In genomic region chr13:21275815-21276550, GRCm38 (mm10) we compare ENCODE assay signal across 8 mouse cellular contexts. TPM values are rescaled to one million over a fixed set of nuclear protein-coding genes. Genes with fewer than 3 reads are reported as not detected.
A peak's percentile ranks its signal among the peaks of the same experiment; 100 is the strongest.
DNase-seq lines count a peak whose midpoint lies in the region; ATAC-seq and TF ChIP-seq lines count a peak whose summit lies in the region.

No protein-coding gene starts in this region.

- H3K27me3 ChIP-seq in forebrain, embryonic 11.5 days (ENCODE audit: control insufficient read depth, insufficient read depth, low read length) = no peaks in the 10 kb centered on the region; the same call in 1 of the 2 replicates

- no peak for TF ChIP-seq POLR2A in lung, adult 2 months (IDR thresholded peaks at IDR 0.05; ENCODE audit: borderline replicate concordance, extremely low read depth, low read depth, low read length)
- no peak for TF ChIP-seq POLR2A in olfactory bulb, adult 2 months (IDR thresholded peaks at IDR 0.05; ENCODE audit: insufficient read depth, low read depth, low read length)

- peak; percentile 85 for ATAC-seq in forebrain, embryonic 11.5 days (replicated peaks; ENCODE audit: low FRiP score)
- ATAC-seq in activated CD4-positive, CD25-positive, alpha-beta regulatory T cell, adult 4 months = no peak

- no peak for TF ChIP-seq CTCF in layer of hippocampus, adult 2 months (conservative IDR thresholded peaks at IDR 0.05)
- no peak for TF ChIP-seq CTCF in lung, adult 2 months (IDR thresholded peaks at IDR 0.05; ENCODE audit: insufficient read depth, low read length)
- TF ChIP-seq CTCF in olfactory bulb, adult 2 months (IDR thresholded peaks at IDR 0.05; ENCODE audit: insufficient read depth, low read depth, low read length) = no peak

- intact Hi-C loops in heart, postnatal 36 days (cut with DNase I) = loop anchor here (5.0 kb wide), 2 partner anchors 54 to 104 kb away; no protein-coding TSS in a partner anchor

- peak; percentile 84 for DNase-seq in MN1 (ENCODE audit: low spot score)
- DNase-seq in forebrain, embryonic 11.5 days (ENCODE audit: low spot score) = peak; percentile 88
- peak; percentile 72 to 74 for DNase-seq in heart, postnatal 36 days
- DNase-seq in layer of hippocampus, adult 2 months (ENCODE audit: low spot score in 2 of 2) = peak; percentile 90 to 91
- peak; percentile 19 for DNase-seq in lung, adult 2 months

- H3K4me3 ChIP-seq in brown adipose tissue, adult 24 weeks (ENCODE audit: insufficient read depth, low read depth, low read length) = peak overlapping the region; percentile 47
- H3K4me3 ChIP-seq in forebrain, embryonic 11.5 days (ENCODE audit: low read depth, low read length) = peak overlapping the region; percentile 61
- peak overlapping the region; percentile 86 for H3K4me3 ChIP-seq in layer of hippocampus, adult 2 months
- peak overlapping the region; percentile 65 for H3K4me3 ChIP-seq in lung, adult 2 months (replicated peaks; ENCODE audit: extremely low read depth, low read depth, low read length)
- peak overlapping the region; percentile 68 for H3K4me3 ChIP-seq in olfactory bulb, adult 2 months (ENCODE audit: insufficient read depth, low read depth, low read length)

- H3K27ac ChIP-seq in brown adipose tissue, adult 24 weeks (replicated peaks; ENCODE audit: low read depth, low read length) = no peak overlapping the region
- no peak overlapping the region for H3K27ac ChIP-seq in forebrain, embryonic 11.5 days (ENCODE audit: low read depth, low read length)
- H3K27ac ChIP-seq in layer of hippocampus, adult 2 months = no peak overlapping the region
- H3K27ac ChIP-seq in olfactory bulb, adult 2 months (ENCODE audit: insufficient read depth, low read depth, low read length) = no peak overlapping the region

- no peaks in the 10 kb centered on the region for H3K9me3 ChIP-seq in forebrain, embryonic 11.5 days (ENCODE audit: control insufficient read depth, low read length)

- H3K36me3 ChIP-seq in forebrain, embryonic 11.5 days (ENCODE audit: control insufficient read depth, insufficient read depth, low read length) = no peaks in the 10 kb centered on the region

- peak overlapping the region; percentile 55 for H3K4me2 ChIP-seq in forebrain, embryonic 11.5 days (ENCODE audit: low read depth, low read length, severe bottlenecking)

- WGBS in forebrain, embryonic 11.5 days = under 1% methylated on average over 25 of the region's 25 CpGs
- 2% methylated on average over 25 of the region's 25 CpGs for WGBS in lung, adult 2 months
- 1% methylated on average over 25 of the region's 25 CpGs for WGBS in olfactory bulb, adult 2 months

- H3K9ac ChIP-seq in forebrain, embryonic 11.5 days (ENCODE audit: low read length) = peak overlapping the region; percentile 61

- H3K4me1 ChIP-seq in brown adipose tissue, adult 24 weeks (ENCODE audit: control insufficient read depth, insufficient read depth, insufficient read length, low read length) = 0 out of 2 replicates have a peak, but pooled peaks cover 2% of the 10 kb centered on the region
- no peaks in the 10 kb centered on the region; the same call in 1 of the 2 replicates for H3K4me1 ChIP-seq in forebrain, embryonic 11.5 days (replicated peaks; ENCODE audit: control insufficient read depth, insufficient read depth, low read length)
- peaks cover 14% of the 10 kb centered on the region for H3K4me1 ChIP-seq in lung, adult 2 months (ENCODE audit: control insufficient read depth, insufficient read depth, low read length)
- H3K4me1 ChIP-seq in olfactory bulb, adult 2 months (ENCODE audit: control insufficient read depth, insufficient read depth, low read length) = peaks cover 4% of the 10 kb centered on the region; the same call in 1 of the 2 replicates

RNA-seq across cellular contexts. Expression of gene Gpx5, which starts 16.5 kb away (rescaled TPM):
- polyA plus RNA-seq in brown adipose tissue, adult 24 weeks (2012; ENCODE audit: insufficient read depth, insufficient read length, missing spikeins) = not detected in 2 replicates
- polyA plus RNA-seq in forebrain, embryonic 11.5 days (2014; fragmentation: Nextera tagmentation; extraction: Ambion mirVana) = not detected in 2 replicates
- not detected for total RNA-seq in heart, postnatal 36 days (2021)
- not detected for total RNA-seq in layer of hippocampus, adult 2 months (2021)
- polyA plus RNA-seq in lung, adult 2 months (2012; rRNA removed) = not detected in 2 replicates
- polyA plus RNA-seq in olfactory bulb, adult 2 months (2012; ENCODE audit: insufficient read depth, insufficient read length, low replicate concordance, missing spikeins) = not detected in 2 replicates
- not detected for polyA plus RNA-seq in activated CD4-positive, CD25-positive, alpha-beta regulatory T cell, adult 4 months (2017; shearing (Covaris generic))

RNA-seq across cellular contexts. Expression of gene Gpx6, which starts 35.9 kb away (rescaled TPM):
- not detected in 2 replicates for polyA plus RNA-seq in brown adipose tissue, adult 24 weeks (2012; ENCODE audit: insufficient read depth, insufficient read length, missing spikeins)
- not detected in 2 replicates for polyA plus RNA-seq in forebrain, embryonic 11.5 days (2014; fragmentation: Nextera tagmentation; extraction: Ambion mirVana)
- total RNA-seq in heart, postnatal 36 days (2021) = not detected
- not detected for total RNA-seq in layer of hippocampus, adult 2 months (2021)
- polyA plus RNA-seq in lung, adult 2 months (2012; rRNA removed) = not detected in 2 replicates
- not detected in 2 replicates for polyA plus RNA-seq in olfactory bulb, adult 2 months (2012; ENCODE audit: insufficient read depth, insufficient read length, low replicate concordance, missing spikeins)
- polyA plus RNA-seq in activated CD4-positive, CD25-positive, alpha-beta regulatory T cell, adult 4 months (2017; shearing (Covaris generic)) = not detected

Comparison
In these comparisons a context has a peak if more than half of its experiments do, and no peak if none do; other contexts are left out.
1. DNase-seq: peak in every context shown above with its lines; median percentile 90 in layer of hippocampus, adult 2 months; 88 in forebrain, embryonic 11.5 days; 84 in MN1; 73 in heart, postnatal 36 days; 19 in lung, adult 2 months.